In genomic region chr13:56259021-56259925, GRCm38 (mm10) we compare ENCODE assay signal across 10 mouse cellular contexts. TPM values are rescaled to one million over a fixed set of nuclear protein-coding genes. Genes with fewer than 3 reads are reported as not detected.
DNase-seq lines count a peak whose midpoint lies in the region; ATAC-seq and TF ChIP-seq lines count a peak whose summit lies in the region.
"Had no signal": no experiment of that assay in that cellular context is flagged by ENCODE, and none has a peak within 500 bp of the region (broad histone marks: within the 10 kb centered on the region; RNA-seq: fewer than 3 reads in every experiment).

No protein-coding gene starts in this region.

- ATAC-seq in heart, embryonic 15.5 days (replicated peaks; ENCODE audit: insufficient number of reproducible peaks, insufficient read depth, low FRiP score, low read depth), result no peak
- ATAC-seq in forebrain, embryonic 15.5 days (replicated peaks), result 0 out of 2 replicates have a peak, but pooled peaks have one; percentile 19
- peak; percentile 55 for ATAC-seq in midbrain, embryonic 13.5 days
- ATAC-seq: CD4-positive, CD25-positive, alpha-beta regulatory T cell, adult 4 months had no signal

- H3K27ac ChIP-seq in heart, embryonic 15.5 days, result no peak overlapping the region
- no peak overlapping the region for H3K27ac ChIP-seq in ES-E14 (ENCODE audit: insufficient read depth, low read depth, low read length, poor library complexity, severe bottlenecking)
- no peak overlapping the region for H3K27ac ChIP-seq in forebrain, embryonic 15.5 days (replicated peaks)
- peak overlapping the region; percentile 76 for H3K27ac ChIP-seq in midbrain, embryonic 13.5 days

- H3K27me3 ChIP-seq in heart, embryonic 15.5 days, result peaks cover 92% of the 10 kb centered on the region
- peaks cover 75% of the 10 kb centered on the region for H3K27me3 ChIP-seq in forebrain, embryonic 15.5 days
- peaks cover 96% of the 10 kb centered on the region for H3K27me3 ChIP-seq in midbrain, embryonic 13.5 days

- DNase-seq in heart, postnatal 4 days, result no peak
- peak; percentile 31 for DNase-seq in ES-E14 (ENCODE audit: low read depth, low spot score)
- DNase-seq in frontal cortex, postnatal 14 days (ENCODE audit: low spot score in 2 of 2), result no peak
- DNase-seq in spleen, postnatal 36 days (ENCODE audit: low spot score in 2 of 2), result no peak
- no peak for DNase-seq in yolk sac, embryonic 10.5 days (ENCODE audit: low spot score)

- no peaks in the 10 kb centered on the region for H3K36me3 ChIP-seq in heart, embryonic 15.5 days
- no peaks in the 10 kb centered on the region for H3K36me3 ChIP-seq in ES-E14 (ENCODE audit: control insufficient read depth, insufficient read depth, low read length, poor library complexity, severe bottlenecking)
- H3K36me3 ChIP-seq in forebrain, embryonic 15.5 days, result no peaks in the 10 kb centered on the region
- no peaks in the 10 kb centered on the region for H3K36me3 ChIP-seq in midbrain, embryonic 13.5 days

- in situ Hi-C loops in ES-E14 (cut with MboI; ENCODE audit: low sequenced_read_pairs in 2 of 2, unreplicated experiment in 2 of 2), result no loop called here

- no peak overlapping the region for H3K9ac ChIP-seq in heart, embryonic 15.5 days
- H3K9ac ChIP-seq in ES-E14 (ENCODE audit: insufficient read depth, low read depth, low read length, poor library complexity, severe bottlenecking), result no peak overlapping the region
- H3K9ac ChIP-seq in forebrain, embryonic 15.5 days (replicated peaks), result peak overlapping the region; percentile 27
- H3K9ac ChIP-seq in midbrain, embryonic 13.5 days (replicated peaks), result peak overlapping the region; percentile 46; the same call in 1 of the 2 replicates

- WGBS in heart, embryonic 15.5 days, result 1% methylated on average over 51 of the region's 55 CpGs
- WGBS in forebrain, embryonic 15.5 days, result under 1% methylated on average over 55 of the region's 55 CpGs
- under 1% methylated on average over 52 of the region's 55 CpGs for WGBS in midbrain, embryonic 13.5 days

- peak overlapping the region; percentile 26 for H3K4me3 ChIP-seq in heart, embryonic 15.5 days
- peak overlapping the region; percentile 41 to 42 for H3K4me3 ChIP-seq in ES-E14 (ENCODE audit: insufficient read depth in 1 of 2, low read depth in 1 of 2, low read length in 2 of 2, poor library complexity in 1 of 2, severe bottlenecking in 1 of 2)
- H3K4me3 ChIP-seq in forebrain, embryonic 15.5 days, result peak overlapping the region; percentile 36
- H3K4me3 ChIP-seq in midbrain, embryonic 13.5 days (replicated peaks), result peak overlapping the region; percentile 34

- no peaks in the 10 kb centered on the region for H3K9me3 ChIP-seq in heart, embryonic 15.5 days (replicated peaks)
- H3K9me3 ChIP-seq in ES-E14 (ENCODE audit: control insufficient read depth, insufficient read depth, low read depth, low read length), result no peaks in the 10 kb centered on the region
- no peaks in the 10 kb centered on the region for H3K9me3 ChIP-seq in forebrain, embryonic 15.5 days
- no peaks in the 10 kb centered on the region for H3K9me3 ChIP-seq in midbrain, embryonic 13.5 days

- peaks cover 10% of the 10 kb centered on the region for H3K4me1 ChIP-seq in heart, embryonic 15.5 days (replicated peaks)
- H3K4me1 ChIP-seq in ES-E14 (ENCODE audit: control insufficient read depth in 2 of 2, insufficient read depth in 2 of 2, low read length in 2 of 2, poor library complexity in 1 of 2), result peaks cover 0 to 3% of the 10 kb centered on the region in 2 experiments; a peak in 2 of 4 replicates
- peaks cover 25% of the 10 kb centered on the region for H3K4me1 ChIP-seq in forebrain, embryonic 15.5 days
- peaks cover 57% of the 10 kb centered on the region for H3K4me1 ChIP-seq in midbrain, embryonic 13.5 days (replicated peaks)

- peak overlapping the region; percentile 51 for H3K4me2 ChIP-seq in heart, embryonic 15.5 days
- H3K4me2 ChIP-seq in forebrain, embryonic 15.5 days (replicated peaks), result peak overlapping the region; percentile 68
- peak overlapping the region; percentile 65 for H3K4me2 ChIP-seq in midbrain, embryonic 13.5 days (replicated peaks)

TF ChIP-seq in ES-E14, 5 proteins besides CTCF, POLR2A, EP300 and RAD21:
- TF ChIP-seq ZNF384 (IDR thresholded peaks at IDR 0.05; ENCODE audit: low read depth, low read length) (peak; percentile 88), ZC3H11A (IDR thresholded peaks at IDR 0.05; ENCODE audit: borderline replicate concordance, low read depth, low read length) (no peak)

RNA-seq across cellular contexts. Expression of gene Neurog1, which starts 7.3 kb away (rescaled TPM):
- not detected in 2 replicates for polyA plus RNA-seq in heart, embryonic 15.5 days (2015; fragmentation: Nextera tagmentation; extraction: Ambion mirVana)
- not detected for total RNA-seq in heart, postnatal 4 days (2021)
- 0.45 and 0.48 TPM in 2 replicates for total RNA-seq in ES-E14 (2012; rRNA removed)
- polyA plus RNA-seq in forebrain, embryonic 15.5 days (2015; fragmentation: Nextera tagmentation; extraction: Ambion mirVana), result 3.1 and 6.7 TPM in 2 replicates
- 12.0 and 15.8 TPM in 2 replicates for polyA plus RNA-seq in midbrain, embryonic 13.5 days (2015; fragmentation: Nextera tagmentation; extraction: Ambion mirVana)
- polyA plus RNA-seq: CD4-positive, CD25-positive, alpha-beta regulatory T cell, adult 4 months; spleen, adult 2 months had no signal

RNA-seq across cellular contexts. Expression of gene Cxcl14, which starts 37.1 kb away (rescaled TPM):
- 1.0 and 2.1 TPM in 2 replicates for polyA plus RNA-seq in heart, embryonic 15.5 days (2015; fragmentation: Nextera tagmentation; extraction: Ambion mirVana)
- total RNA-seq in heart, postnatal 4 days (2021), result under 1 TPM; 0.20 to 0.24 TPM
- total RNA-seq in ES-E14 (2012; rRNA removed), result 2.6 and 2.8 TPM in 2 replicates
- polyA plus RNA-seq in forebrain, embryonic 15.5 days (2015; fragmentation: Nextera tagmentation; extraction: Ambion mirVana), result 14.2 and 15.2 TPM in 2 replicates
- polyA plus RNA-seq in midbrain, embryonic 13.5 days (2015; fragmentation: Nextera tagmentation; extraction: Ambion mirVana), result 7.4 and 8.0 TPM in 2 replicates
- polyA plus RNA-seq: CD4-positive, CD25-positive, alpha-beta regulatory T cell, adult 4 months had no signal

Comparison
In these comparisons a context has a peak if more than half of its experiments do, and no peak if none do; other contexts are left out.
1. H3K9ac ChIP-seq: peak in forebrain, embryonic 15.5 days (single experiment) and midbrain, embryonic 13.5 days (single experiment); none in heart, embryonic 15.5 days (single experiment) and ES-E14 (single experiment).
2. Peak in every context shown above with its lines, with median percentiles within 50 percentile points of each other: H3K4me2 ChIP-seq and H3K4me3 ChIP-seq.